Mouse (Mus musculus): ENCODE results near the gene Gfpt1.

DNA sequence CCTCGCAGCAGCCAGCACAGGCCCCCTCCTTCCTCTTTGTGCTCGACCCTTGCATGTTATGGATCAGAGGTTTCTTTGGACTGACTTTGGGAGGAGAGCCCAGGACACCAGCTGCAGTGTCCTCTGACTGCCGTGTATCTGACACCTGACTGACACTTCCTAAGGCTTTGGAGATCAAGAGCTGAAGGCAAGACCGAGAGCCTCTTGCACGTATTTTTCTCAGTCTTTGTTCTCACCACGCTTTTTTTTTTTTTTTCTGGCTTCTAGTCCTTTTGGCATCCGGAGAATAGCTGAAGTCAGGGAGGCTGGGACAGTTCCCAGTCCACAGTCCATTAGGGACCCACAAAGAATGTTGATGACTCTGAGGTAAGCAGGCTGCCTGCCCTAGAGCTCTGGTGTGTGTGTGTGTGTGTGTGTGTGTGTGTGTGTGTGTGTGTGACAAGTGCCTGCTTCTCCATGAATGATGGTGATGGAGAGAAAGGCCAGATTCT, 59.8 kb downstream of the Gfpt1 start:
- no peak for TF ChIP-seq CTCF (IDR thresholded peaks at IDR 0.05)
- TF ChIP-seq EP300 (IDR thresholded peaks at IDR 0.05), result no peak

Measured in lung, postnatal 0 days (tissue).